Mouse (Mus musculus) thymus, adult 2 months (tissue): Measurements from ENCODE around the gene Gm11099. TPM values are rescaled to one million over a fixed set of nuclear protein-coding genes. Genes with fewer than 3 reads are reported as not detected.

ENCODE experiments used
- DNase-seq: peaks from one replicate; pipeline ENCODE4 v3.0.0; 2021
- H3K27ac ChIP-seq: fragments of 200-500 bp; 2 replicates; pipeline ENCODE4 v1.5.1; 2012; ENCODE audit warnings: low read length, control low read depth; ENCODE audit not compliant: control insufficient read depth, insufficient read depth
- H3K27me3 ChIP-seq: fragments of 200-500 bp; 2 replicates; pipeline ENCODE4 v1.6.1; 2012; ENCODE audit warnings: mild to moderate bottlenecking, low read length, moderate library complexity, mixed read lengths; ENCODE audit not compliant: control insufficient read depth, insufficient read depth
- H3K36me3 ChIP-seq: fragments of 200-500 bp; 2 replicates; pipeline ENCODE4 v1.6.1; 2012; ENCODE audit warnings: mild to moderate bottlenecking, low read length, moderate library complexity; ENCODE audit not compliant: control insufficient read depth, insufficient read depth
- H3K4me1 ChIP-seq: fragments of 200-500 bp; replicated peaks from 2 replicates; pipeline ENCODE4 v1.6.1; 2012; ENCODE audit warnings: low read length; ENCODE audit not compliant: control insufficient read depth, insufficient read depth
- H3K4me3 ChIP-seq: fragments of 200-500 bp; 2 replicates; pipeline ENCODE4 v1.5.1; 2012; ENCODE audit warnings: mild to moderate bottlenecking, low read length, control low read depth, moderate library complexity; ENCODE audit not compliant: control insufficient read depth, insufficient read depth
- CTCF ChIP-seq: fragments of 200-500 bp; IDR thresholded peaks from 2 replicates; pipeline ENCODE4 v1.5.1; 2012; ENCODE audit warnings: mild to moderate bottlenecking, control low read depth, low read length, moderate library complexity, borderline replicate concordance; ENCODE audit not compliant: control insufficient read depth, poor library complexity, insufficient read depth; ENCODE audit errors: extremely low read depth
- POLR2A ChIP-seq: fragments of 200-500 bp; IDR thresholded peaks from 2 replicates; pipeline ENCODE4 v1.6.1; 2012; ENCODE audit warnings: mild to moderate bottlenecking, low read length, control low read depth, moderate library complexity; ENCODE audit not compliant: control insufficient read depth, poor library complexity, insufficient read depth; ENCODE audit errors: extremely low read depth
- WGBS: fragments of 180-500 bp; shearing (Covaris S2); methylation state at CpG from one replicate; pipeline ENCODE4 v1.1.7; 2018; 5-methylcytosine and 5-hydroxymethylcytosine counted together
- polyA plus RNA-seq: library from polyadenylated mRNA; depleted of rRNA; stranded (reverse); fragments of >200 nt; gene quantifications from 2 replicates; pipeline ENCODE4 v1.2.3, GENCODE M21; 2012; rRNA removed

Gm11099 gene
- not detected in 2 replicates for polyA plus RNA-seq

DNA sequence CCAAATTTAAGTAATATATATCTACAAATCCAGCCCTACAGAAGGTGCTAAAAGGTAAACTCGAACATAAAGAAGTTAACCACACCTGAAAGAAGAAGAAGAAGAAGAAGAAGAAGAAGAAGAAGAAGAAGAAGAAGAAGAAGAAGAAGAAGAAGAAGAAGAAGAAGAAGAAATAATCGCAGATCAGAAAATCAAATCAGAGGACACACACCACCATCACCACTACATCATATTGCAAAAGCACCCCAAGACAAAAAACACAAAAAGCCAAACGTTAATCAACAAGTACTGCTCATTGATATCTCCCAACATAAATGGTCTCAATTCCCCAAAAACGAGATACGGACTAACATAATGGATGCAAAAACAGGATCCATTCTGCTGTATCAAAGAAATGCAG, at the start of gene Gm11099:
Gm11099 (plus strand) TSS at position 301 of the 400 bp plus-strand sequence.
- WGBS = 96% methylated on average over 5 of the region's 5 CpGs
- DNase-seq = no peak
- no peaks in the 10 kb centered on the region for H3K27me3 ChIP-seq
- H3K36me3 ChIP-seq = no peaks in the 10 kb centered on the region
- TF ChIP-seq CTCF = no peak
- no peak for TF ChIP-seq POLR2A
- no peak within 1 kb of the TSS for H3K4me3 ChIP-seq
- H3K4me1 ChIP-seq = no peaks in the 10 kb centered on the region
- H3K27ac ChIP-seq = no peak within 1 kb of the TSS

DNA sequence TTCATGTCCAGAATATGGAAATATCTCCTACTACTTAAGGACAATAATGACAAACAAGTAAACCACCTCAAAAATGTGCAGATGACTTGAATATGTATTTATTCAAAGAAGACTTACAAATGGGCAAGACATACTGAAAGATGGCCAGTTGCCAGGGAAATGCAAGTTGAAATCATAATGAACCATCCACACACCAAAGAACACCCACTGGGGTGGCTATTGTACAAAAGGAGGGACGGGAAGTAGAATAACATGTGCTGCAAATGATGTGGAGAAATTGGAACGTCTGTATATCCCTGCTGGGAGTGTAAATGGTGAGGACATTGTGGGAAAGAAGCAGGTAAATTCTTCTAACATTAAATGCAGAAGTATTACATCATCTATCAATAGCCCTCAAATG, 46.3 kb upstream of the Gm11099 start:
- no peak for TF ChIP-seq CTCF
- no peak for TF ChIP-seq POLR2A
- H3K27me3 ChIP-seq = no peaks in the 10 kb centered on the region
- no peaks in the 10 kb centered on the region for H3K4me1 ChIP-seq
- no peak overlapping the region for H3K4me3 ChIP-seq
- no peak overlapping the region for H3K27ac ChIP-seq
- no peaks in the 10 kb centered on the region for H3K36me3 ChIP-seq
- no peak for DNase-seq
- 73% methylated on average over 2 of the region's 2 CpGs for WGBS

- Histone ChIP-seq H3K4me3 (no peak overlapping the region), H3K27ac (no peak overlapping the region), H3K27me3 (no peaks in the 10 kb centered on the region), H3K4me1 (no peaks in the 10 kb centered on the region), H3K36me3 (no peaks in the 10 kb centered on the region)
- TF ChIP-seq POLR2A (no peak), CTCF (no peak)
- DNase-seq = no peak
- 77% methylated on average over 3 of the region's 3 CpGs for WGBS
These were observed 30.2 kb upstream of the Gm11099 start for GRCm38 (mm10) chr2:58828910-58829600.

GRCm38 (mm10) chr2:58829981-58830742, 29.1 kb upstream of the Gm11099 start:
- H3K27ac ChIP-seq = no peak overlapping the region
- no peak for DNase-seq

DNA sequence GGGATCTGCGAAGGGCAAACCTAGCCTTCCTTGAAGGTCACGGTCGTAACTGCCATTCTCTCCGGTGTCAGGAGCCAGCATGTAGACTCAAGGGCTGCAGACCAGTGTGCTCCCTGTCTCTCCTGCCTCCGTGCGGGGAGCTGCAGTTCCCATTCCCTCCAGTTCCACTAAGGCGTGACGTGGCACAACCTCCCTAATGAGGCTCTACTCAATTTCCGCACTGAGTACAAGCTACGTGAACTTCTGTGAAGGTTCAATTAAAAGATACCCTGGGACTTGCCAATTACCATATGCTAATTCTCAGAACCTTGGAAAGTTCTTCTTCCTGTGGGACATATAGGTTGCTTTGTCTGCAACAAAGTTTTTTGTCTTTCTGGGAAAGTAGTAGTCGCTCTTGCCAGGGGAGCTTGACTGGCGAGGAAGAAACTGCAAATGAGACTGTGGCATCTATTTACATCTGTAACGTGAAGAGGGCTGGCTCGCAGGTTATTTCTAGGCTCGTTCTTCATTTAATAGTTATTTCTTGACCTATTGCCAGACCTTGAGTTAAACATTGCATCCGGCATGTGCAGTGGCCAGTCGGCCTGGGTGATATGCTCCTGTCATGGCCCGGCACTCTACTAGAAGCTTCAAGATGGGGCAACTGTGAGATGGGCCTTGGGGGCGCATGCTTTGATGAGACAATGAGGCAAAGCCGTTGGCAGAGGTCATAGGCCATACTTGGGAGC, 26.8 kb upstream of the Gm11099 start:
- Histone ChIP-seq H3K36me3 (no peaks in the 10 kb centered on the region), H3K4me3 (no peak overlapping the region), H3K27me3 (no peaks in the 10 kb centered on the region), H3K27ac (no peak overlapping the region), H3K4me1 (no peaks in the 10 kb centered on the region)
- WGBS = 96% methylated on average over 20 of the region's 20 CpGs
- no peak for TF ChIP-seq CTCF
- no peak for TF ChIP-seq POLR2A
- no peak for DNase-seq

More at GRCm38 (mm10) chr2:58829981-58830742, 29.1 kb upstream of the Gm11099 start:
- no peaks in the 10 kb centered on the region for H3K27me3 ChIP-seq
- no peaks in the 10 kb centered on the region for H3K36me3 ChIP-seq
- no peaks in the 10 kb centered on the region for H3K4me1 ChIP-seq
- no peak overlapping the region for H3K4me3 ChIP-seq
- TF ChIP-seq CTCF (no peak), POLR2A (no peak)
- WGBS = 62% methylated on average over 7 of the region's 7 CpGs

DNA sequence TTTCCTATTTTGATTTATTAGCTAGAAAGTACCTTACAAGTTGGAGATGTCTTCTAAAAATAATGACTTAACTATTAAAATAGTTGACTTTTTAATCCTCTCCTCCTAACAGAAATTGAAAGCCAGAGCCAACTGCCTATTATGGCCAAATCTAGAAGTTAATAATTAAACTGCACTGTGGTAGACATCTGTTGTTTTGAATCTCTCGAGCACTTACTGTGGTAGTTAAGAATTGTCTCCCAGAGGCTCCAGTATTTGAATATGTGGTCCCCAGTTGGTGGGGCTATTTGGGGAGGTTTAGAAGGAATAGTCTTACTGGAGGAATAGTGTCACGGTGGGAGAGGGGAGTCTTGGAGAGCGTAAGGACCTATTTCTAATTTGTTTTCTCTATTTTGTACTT, 18.2 kb upstream of the Gm11099 start:
- no peaks in the 10 kb centered on the region for H3K36me3 ChIP-seq
- no peak overlapping the region for H3K4me3 ChIP-seq
- no peaks in the 10 kb centered on the region for H3K27me3 ChIP-seq
- WGBS = 96% methylated on average over 3 of the region's 3 CpGs
- no peak overlapping the region for H3K27ac ChIP-seq
- H3K4me1 ChIP-seq = peaks cover 2% of the 10 kb centered on the region; the same call in 1 of the 2 replicates
- TF ChIP-seq POLR2A = no peak
- TF ChIP-seq CTCF = no peak
- DNase-seq = no peak

DNA sequence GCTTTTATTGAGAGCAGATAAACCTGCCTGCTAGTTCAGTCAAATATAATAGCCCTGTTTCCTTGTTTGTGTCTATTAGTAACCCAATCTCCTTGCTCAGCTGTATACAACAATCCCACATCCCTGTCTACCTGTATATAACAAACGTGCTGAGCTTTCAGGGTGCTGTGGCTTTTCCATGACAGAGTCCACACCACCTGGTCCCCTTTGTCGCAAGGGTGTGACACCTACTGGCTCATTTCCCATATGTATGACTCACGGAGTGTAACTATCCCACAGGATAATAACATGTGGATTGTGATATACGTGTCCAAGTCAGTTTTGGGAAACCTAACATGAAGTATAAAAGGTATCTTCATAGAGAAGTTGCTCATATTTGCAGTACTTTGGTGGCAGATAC, 16.8 kb upstream of the Gm11099 start:
- Histone ChIP-seq H3K27me3 (no peaks in the 10 kb centered on the region), H3K4me1 (peaks cover 2% of the 10 kb centered on the region; the same call in 1 of the 2 replicates), H3K27ac (no peak overlapping the region), H3K4me3 (no peak overlapping the region), H3K36me3 (no peaks in the 10 kb centered on the region)
- no peak for DNase-seq
- WGBS = 89% methylated on average over 4 of the region's 4 CpGs
- no peak for TF ChIP-seq POLR2A
- TF ChIP-seq CTCF = no peak
